Mouse (Mus musculus) midbrain, embryonic 13.5 days (tissue): Measurements from ENCODE around the gene Prdm2. TPM values are rescaled to one million over a fixed set of nuclear protein-coding genes. Genes with fewer than 3 reads are reported as not detected.

Experiments
- ATAC-seq: fragments of 200-750 bp; cut with Nextera tagmentation; 2 replicates; pipeline ENCODE4 v1.8.0; 2017; ENCODE audit warnings: mild to moderate bottlenecking, moderate TSS enrichment, moderate library complexity
- H3K27ac ChIP-seq: fragments of 300-500 bp; sonication (generic); 2 replicates; pipeline ENCODE4 v1.5.1; 2015; ENCODE audit warnings: inconsistent platforms, mild to moderate bottlenecking, moderate library complexity
- H3K27me3 ChIP-seq: fragments of 300-500 bp; sonication (generic); 2 replicates; pipeline ENCODE4 v1.6.1; 2015; ENCODE audit warnings: mild to moderate bottlenecking, inconsistent platforms
- H3K36me3 ChIP-seq: fragments of 300-500 bp; sonication (generic); 2 replicates; pipeline ENCODE4 v1.6.1; 2015; ENCODE audit warnings: mild to moderate bottlenecking, inconsistent platforms
- H3K4me1 ChIP-seq: fragments of 300-500 bp; sonication (generic); replicated peaks from 2 replicates; pipeline ENCODE4 v1.6.1; 2015; ENCODE audit warnings: inconsistent platforms
- H3K4me2 ChIP-seq: fragments of 300-500 bp; sonication (generic); replicated peaks from 2 replicates; pipeline ENCODE4 v1.6.1; 2015; ENCODE audit warnings: moderate library complexity, mild to moderate bottlenecking, inconsistent platforms
- H3K4me3 ChIP-seq: fragments of 300-500 bp; sonication (generic); replicated peaks from 2 replicates; pipeline ENCODE4 v1.5.1; 2015; ENCODE audit warnings: mild to moderate bottlenecking, inconsistent platforms
- H3K9ac ChIP-seq: fragments of 300-500 bp; sonication (generic); replicated peaks from 2 replicates; pipeline ENCODE4 v1.6.1; 2015; ENCODE audit warnings: mild to moderate bottlenecking, inconsistent platforms
- H3K9me3 ChIP-seq: fragments of 300-500 bp; sonication (generic); 2 replicates; pipeline ENCODE4 v1.6.1; 2016; ENCODE audit warnings: mild to moderate bottlenecking, inconsistent platforms
- WGBS: fragments of 180-500 bp; shearing (Covaris S2); methylation state at CpG from one replicate; pipeline ENCODE4 v1.1.7; 2015; 5-methylcytosine and 5-hydroxymethylcytosine counted together
- polyA plus RNA-seq: library from polyadenylated mRNA; unstranded; fragments of >200 nt; fragmentation: Nextera tagmentation; extraction: Ambion mirVana; gene quantifications from 2 replicates; pipeline ENCODE4 v1.2.1, GENCODE M21; 2015

Gene Prdm2
- polyA plus RNA-seq, 1 experiment from 2014 or later: 21.2 TPM

GRCm38 (mm10) chr4:143171600-143172290 lies 41.0 kb downstream of the Prdm2 start:
- 77% methylated on average over 4 of the region's 4 CpGs for WGBS
- no peaks in the 10 kb centered on the region for H3K9me3 ChIP-seq

GRCm38 (mm10) chr4:143170290-143170689 lies 42.5 kb downstream of the Prdm2 start:
- Histone ChIP-seq H3K27ac (no peak overlapping the region), H3K4me3 (no peak overlapping the region), H3K4me2 (no peak overlapping the region), H3K36me3 (peaks cover 47% of the 10 kb centered on the region), H3K27me3 (no peaks in the 10 kb centered on the region), H3K4me1 (no peaks in the 10 kb centered on the region), H3K9ac (no peak overlapping the region), H3K9me3 (no peaks in the 10 kb centered on the region)
- WGBS: 87% methylated on average over 2 of the region's 2 CpGs
- ATAC-seq: no peak

More at GRCm38 (mm10) chr4:143171600-143172290, 41.0 kb downstream of the Prdm2 start:
- peaks cover 47% of the 10 kb centered on the region for H3K36me3 ChIP-seq
- H3K4me3 ChIP-seq: no peak overlapping the region
- no peak overlapping the region for H3K9ac ChIP-seq
- no peak overlapping the region for H3K4me2 ChIP-seq
- no peaks in the 10 kb centered on the region for H3K27me3 ChIP-seq
- H3K4me1 ChIP-seq: no peaks in the 10 kb centered on the region
- no peak for ATAC-seq
- H3K27ac ChIP-seq: no peak overlapping the region

GRCm38 (mm10) chr4:143168093-143168492 lies 44.7 kb downstream of the Prdm2 start:
- 96% methylated on average over 3 of the region's 3 CpGs for WGBS
- Histone ChIP-seq H3K4me3 (no peak overlapping the region), H3K4me2 (no peak overlapping the region), H3K36me3 (peaks cover 46% of the 10 kb centered on the region), H3K27me3 (no peaks in the 10 kb centered on the region), H3K4me1 (no peaks in the 10 kb centered on the region), H3K9ac (no peak overlapping the region), H3K27ac (no peak overlapping the region), H3K9me3 (no peaks in the 10 kb centered on the region)
- ATAC-seq: no peak

- peak overlapping the region; percentile 98 for H3K27ac ChIP-seq
- peak overlapping the region; percentile 96 for H3K4me3 ChIP-seq
- peak overlapping the region; percentile 96 for H3K9ac ChIP-seq
- H3K4me1 ChIP-seq: peaks cover 46% of the 10 kb centered on the region
- H3K4me2 ChIP-seq: peak overlapping the region; percentile 76
- H3K27me3 ChIP-seq: no peaks in the 10 kb centered on the region
- H3K36me3 ChIP-seq: peaks cover 19% of the 10 kb centered on the region
- WGBS: under 1% methylated on average over 96 of the region's 102 CpGs
- no peaks in the 10 kb centered on the region for H3K9me3 ChIP-seq
- peak; percentile 99 for ATAC-seq
Measured at GRCm38 (mm10) chr4:143161619-143162479, 50.9 kb downstream of the Prdm2 start.

GRCm38 (mm10) chr4:143160826-143161225 lies 52.0 kb downstream of the Prdm2 start:
- Histone ChIP-seq H3K27me3 (no peaks in the 10 kb centered on the region), H3K9me3 (no peaks in the 10 kb centered on the region), H3K9ac (peak overlapping the region; percentile 96), H3K4me3 (peak overlapping the region; percentile 96), H3K36me3 (peaks cover 15% of the 10 kb centered on the region), H3K27ac (peak overlapping the region; percentile 44; the same call in 1 of the 2 replicates), H3K4me2 (peak overlapping the region; percentile 76), H3K4me1 (peaks cover 51% of the 10 kb centered on the region)
- no peak for ATAC-seq
- 55% methylated on average over 3 of the region's 3 CpGs for WGBS

- H3K27ac ChIP-seq: no peak overlapping the region
- peaks cover 62% of the 10 kb centered on the region for H3K4me1 ChIP-seq
- 81% methylated on average over 2 of the region's 2 CpGs for WGBS
- no peaks in the 10 kb centered on the region for H3K9me3 ChIP-seq
- H3K4me3 ChIP-seq: peak overlapping the region; percentile 2; the same call in 1 of the 2 replicates
- ATAC-seq: no peak
- no peak overlapping the region for H3K9ac ChIP-seq
- H3K27me3 ChIP-seq: no peaks in the 10 kb centered on the region
- peak overlapping the region; percentile 33 for H3K4me2 ChIP-seq
- peaks cover 5% of the 10 kb centered on the region; the same call in 1 of the 2 replicates for H3K36me3 ChIP-seq
Measured at GRCm38 (mm10) chr4:143159336-143159735, 53.5 kb downstream of the Prdm2 start.

GRCm38 (mm10) chr4:143155871-143156270 lies 56.9 kb downstream of the Prdm2 start:
- H3K36me3 ChIP-seq: peaks cover 3% of the 10 kb centered on the region; the same call in 1 of the 2 replicates
- WGBS: 84% methylated on average over 4 of the region's 4 CpGs
- H3K27ac ChIP-seq: no peak overlapping the region
- H3K4me2 ChIP-seq: no peak overlapping the region
- H3K4me1 ChIP-seq: peaks cover 54% of the 10 kb centered on the region
- no peak for ATAC-seq
- no peaks in the 10 kb centered on the region for H3K9me3 ChIP-seq
- no peak overlapping the region for H3K4me3 ChIP-seq
- H3K27me3 ChIP-seq: no peaks in the 10 kb centered on the region
- no peak overlapping the region for H3K9ac ChIP-seq

GRCm38 (mm10) chr4:143155036-143155435 lies 57.8 kb downstream of the Prdm2 start:
- H3K4me1 ChIP-seq: peaks cover 47% of the 10 kb centered on the region
- no peaks in the 10 kb centered on the region for H3K27me3 ChIP-seq
- H3K4me2 ChIP-seq: no peak overlapping the region
- H3K36me3 ChIP-seq: peaks cover 3% of the 10 kb centered on the region; the same call in 1 of the 2 replicates
- H3K4me3 ChIP-seq: no peak overlapping the region
- H3K9ac ChIP-seq: no peak overlapping the region
- 84% methylated on average over 4 of the region's 4 CpGs for WGBS
- no peak overlapping the region for H3K27ac ChIP-seq
- H3K9me3 ChIP-seq: no peaks in the 10 kb centered on the region
- no peak for ATAC-seq

- Histone ChIP-seq H3K36me3 (peaks cover 3% of the 10 kb centered on the region; the same call in 1 of the 2 replicates), H3K4me2 (no peak overlapping the region), H3K4me1 (peaks cover 42% of the 10 kb centered on the region), H3K9ac (no peak overlapping the region), H3K27me3 (no peaks in the 10 kb centered on the region), H3K9me3 (no peaks in the 10 kb centered on the region), H3K27ac (no peak overlapping the region), H3K4me3 (no peak overlapping the region)
- ATAC-seq: no peak
- 77% methylated on average over 6 of the region's 6 CpGs for WGBS
Measured at GRCm38 (mm10) chr4:143154571-143154970, 58.2 kb downstream of the Prdm2 start.

GRCm38 (mm10) chr4:143152634-143153033 lies 60.2 kb downstream of the Prdm2 start:
- no peaks in the 10 kb centered on the region for H3K36me3 ChIP-seq

GRCm38 (mm10) chr4:143151267-143151666 lies 61.5 kb downstream of the Prdm2 start:
- H3K4me1 ChIP-seq: peaks cover 20% of the 10 kb centered on the region
- no peaks in the 10 kb centered on the region for H3K36me3 ChIP-seq
- H3K9me3 ChIP-seq: no peaks in the 10 kb centered on the region
- H3K27ac ChIP-seq: no peak overlapping the region
- no peak overlapping the region for H3K9ac ChIP-seq
- 67% methylated on average over 1 of the region's 1 CpGs for WGBS
- ATAC-seq: no peak
- H3K4me3 ChIP-seq: no peak overlapping the region
- H3K4me2 ChIP-seq: no peak overlapping the region
- H3K27me3 ChIP-seq: no peaks in the 10 kb centered on the region

More at GRCm38 (mm10) chr4:143152634-143153033, 60.2 kb downstream of the Prdm2 start:
- Histone ChIP-seq H3K9me3 (no peaks in the 10 kb centered on the region), H3K4me3 (no peak overlapping the region), H3K4me2 (no peak overlapping the region), H3K27ac (no peak overlapping the region), H3K27me3 (no peaks in the 10 kb centered on the region), H3K4me1 (peaks cover 24% of the 10 kb centered on the region), H3K9ac (no peak overlapping the region)
- 98% methylated on average over 5 of the region's 5 CpGs for WGBS
- ATAC-seq: no peak

GRCm38 (mm10) chr4:143147666-143148065 lies 65.1 kb downstream of the Prdm2 start:
- no peaks in the 10 kb centered on the region for H3K36me3 ChIP-seq
- H3K27me3 ChIP-seq: no peaks in the 10 kb centered on the region
- H3K4me3 ChIP-seq: no peak overlapping the region
- H3K9ac ChIP-seq: no peak overlapping the region
- ATAC-seq: no peak
- peaks cover 29% of the 10 kb centered on the region for H3K4me1 ChIP-seq
- H3K9me3 ChIP-seq: no peaks in the 10 kb centered on the region
- H3K4me2 ChIP-seq: no peak overlapping the region
- WGBS: 92% methylated on average over 3 of the region's 3 CpGs
- no peak overlapping the region for H3K27ac ChIP-seq
